Mouse (Mus musculus) macrophage (primary cell): ENCODE results near the gene Fbln1. TPM values are rescaled to one million over a fixed set of nuclear protein-coding genes. Genes with fewer than 3 reads are reported as not detected.

Source experiments
- H3K27ac ChIP-seq: fragments of 350-480 bp; formaldehyde crosslinking; 2 replicates; pipeline ENCODE4 v1.9.0; 2021
- H3K36me3 ChIP-seq: fragments of 350-480 bp; formaldehyde crosslinking; 2 replicates; pipeline ENCODE4 v1.9.0; 2021; ENCODE audit errors: inconsistent target
- H3K4me3 ChIP-seq: fragments of 350-480 bp; formaldehyde crosslinking; 2 replicates; pipeline ENCODE4 v1.9.0; 2021; ENCODE audit errors: inconsistent target
- H3K79me2 ChIP-seq: fragments of 350-480 bp; formaldehyde crosslinking; 2 replicates; pipeline ENCODE4 v1.9.0; 2021; ENCODE audit errors: inconsistent target
- WGBS: methylation state at CpG from one replicate; pipeline ENCODE4 v1.1.7; 2026; ENCODE audit warnings: inconsistent platforms; ENCODE audit not compliant: missing documents; 5-methylcytosine and 5-hydroxymethylcytosine counted together
- polyA plus RNA-seq: library from polyadenylated mRNA; stranded (reverse); fragments of 250-400 nt; gene quantifications from 3 replicates; pipeline ENCODE4 v1.2.4, GENCODE M21; 2018; ENCODE audit warnings: inconsistent platforms

The Fbln1 gene
- polyA plus RNA-seq, 1 experiment from 2014 or later: not detected

DNA sequence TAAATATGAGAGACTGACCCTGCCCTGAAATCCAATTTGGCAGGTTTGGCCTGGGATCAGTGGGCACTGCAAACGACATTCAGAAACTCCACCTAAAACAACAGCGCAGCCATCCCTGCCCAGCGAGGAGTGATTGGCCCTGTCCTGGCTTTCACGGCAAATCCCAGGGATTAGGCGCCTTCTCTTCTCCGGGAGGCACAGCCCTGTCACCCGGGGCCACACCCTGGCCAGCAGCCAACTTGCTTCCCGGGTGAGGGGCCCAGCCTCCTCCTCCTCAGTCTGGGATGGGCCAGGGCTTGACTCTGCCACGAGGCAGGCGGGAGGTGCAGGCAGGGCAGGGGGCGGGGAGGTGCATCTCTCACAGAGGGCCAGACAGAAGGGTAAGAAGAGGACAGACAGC, 67.2 kb downstream of the Fbln1 start:
- Histone ChIP-seq H3K27ac (no peak overlapping the region), H3K4me3 (no peak overlapping the region), H3K79me2 (no peaks in the 10 kb centered on the region), H3K36me3 (no peaks in the 10 kb centered on the region)
- WGBS: 70% methylated on average over 11 of the region's 11 CpGs

DNA sequence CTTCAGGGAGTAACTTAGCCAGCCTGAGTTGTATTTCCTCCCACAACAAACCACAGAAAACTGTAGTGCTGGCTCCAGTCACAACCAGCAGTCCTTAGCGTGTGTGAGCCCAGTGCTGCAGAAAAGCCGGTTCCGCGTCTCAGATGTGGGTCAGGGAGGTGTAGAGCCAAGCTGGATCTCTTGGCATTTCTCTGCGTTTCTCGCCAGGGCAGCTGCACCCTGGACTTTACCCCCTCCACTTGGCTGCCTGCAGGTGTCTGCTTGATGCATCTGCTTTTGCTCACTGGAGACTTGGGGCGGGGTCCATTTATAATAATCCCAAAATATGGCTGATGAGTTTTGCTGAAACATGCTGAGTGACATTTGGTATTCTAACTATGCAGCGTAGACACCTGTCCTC, 71.5 kb downstream of the Fbln1 start:
- Histone ChIP-seq H3K36me3 (no peaks in the 10 kb centered on the region), H3K27ac (no peak overlapping the region), H3K4me3 (no peak overlapping the region), H3K79me2 (no peaks in the 10 kb centered on the region)
- WGBS: 98% methylated on average over 6 of the region's 8 CpGs

DNA sequence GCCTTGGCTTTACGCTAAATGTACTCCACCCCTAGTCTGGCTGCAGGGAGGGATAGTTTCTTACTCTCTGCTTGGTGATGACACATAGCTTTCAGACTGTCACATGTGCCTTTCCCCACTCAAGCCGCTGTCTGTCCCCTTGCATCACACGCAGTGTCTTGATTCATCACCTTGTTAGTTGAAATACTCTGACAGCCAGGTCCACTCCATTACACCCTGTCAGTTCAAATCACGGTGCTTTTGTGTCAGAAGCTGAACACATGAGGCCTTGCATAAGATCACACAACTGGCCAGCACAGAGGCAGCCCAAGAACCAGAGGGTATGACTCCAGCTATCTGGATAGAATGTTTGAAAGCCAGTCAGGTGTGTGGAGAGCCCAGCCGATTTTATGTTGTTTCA, 73.2 kb downstream of the Fbln1 start:
- 92% methylated on average over 5 of the region's 5 CpGs for WGBS
- H3K4me3 ChIP-seq: no peak overlapping the region
- no peak overlapping the region for H3K27ac ChIP-seq
- no peaks in the 10 kb centered on the region for H3K79me2 ChIP-seq
- H3K36me3 ChIP-seq: no peaks in the 10 kb centered on the region

DNA sequence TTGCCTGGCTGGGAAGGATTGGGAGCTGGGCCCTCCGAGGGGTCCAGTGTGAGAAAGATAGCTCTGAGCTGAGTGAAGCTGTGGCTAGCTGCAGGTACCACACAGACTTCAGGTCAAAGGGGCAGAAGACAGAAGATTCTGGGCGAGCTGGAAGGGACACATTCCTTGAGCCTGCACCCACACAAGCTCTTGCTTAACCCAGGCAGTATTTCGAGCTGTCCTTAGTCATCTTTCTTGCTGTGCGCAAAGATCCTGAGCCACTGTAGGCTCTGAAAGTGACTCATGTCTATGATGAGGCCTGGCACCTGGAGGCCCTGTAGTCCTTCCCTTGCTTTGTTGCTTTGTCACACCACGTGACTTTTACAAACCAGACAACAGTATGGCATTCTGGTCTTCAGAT, 76.3 kb downstream of the Fbln1 start:
- H3K79me2 ChIP-seq: no peaks in the 10 kb centered on the region
- WGBS: 89% methylated on average over 5 of the region's 5 CpGs
- H3K4me3 ChIP-seq: no peak overlapping the region
- H3K36me3 ChIP-seq: no peaks in the 10 kb centered on the region
- H3K27ac ChIP-seq: no peak overlapping the region

DNA sequence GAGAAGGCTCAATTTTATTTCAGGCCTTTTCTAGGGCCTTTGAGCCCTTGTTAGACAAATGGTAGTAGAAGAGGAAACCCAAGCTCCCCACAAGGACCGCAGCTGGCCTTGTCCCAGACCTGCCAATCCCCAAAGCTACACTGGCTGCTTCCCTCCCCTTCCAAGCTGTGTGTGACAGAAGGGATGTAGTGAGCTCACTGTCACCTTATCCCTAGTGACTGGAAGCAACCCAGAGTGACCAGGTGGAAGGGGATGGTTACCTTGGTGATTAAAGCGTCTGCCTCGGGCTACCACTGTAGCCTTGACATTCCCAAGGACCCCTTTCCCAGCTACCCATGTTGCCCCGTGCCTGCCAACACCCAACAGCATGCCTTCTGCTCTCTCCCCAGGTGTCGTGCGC, 78.9 kb downstream of the Fbln1 start:
- H3K4me3 ChIP-seq: no peak overlapping the region
- no peak overlapping the region for H3K27ac ChIP-seq
- 93% methylated on average over 6 of the region's 6 CpGs for WGBS
- H3K79me2 ChIP-seq: no peaks in the 10 kb centered on the region
- no peaks in the 10 kb centered on the region for H3K36me3 ChIP-seq

DNA sequence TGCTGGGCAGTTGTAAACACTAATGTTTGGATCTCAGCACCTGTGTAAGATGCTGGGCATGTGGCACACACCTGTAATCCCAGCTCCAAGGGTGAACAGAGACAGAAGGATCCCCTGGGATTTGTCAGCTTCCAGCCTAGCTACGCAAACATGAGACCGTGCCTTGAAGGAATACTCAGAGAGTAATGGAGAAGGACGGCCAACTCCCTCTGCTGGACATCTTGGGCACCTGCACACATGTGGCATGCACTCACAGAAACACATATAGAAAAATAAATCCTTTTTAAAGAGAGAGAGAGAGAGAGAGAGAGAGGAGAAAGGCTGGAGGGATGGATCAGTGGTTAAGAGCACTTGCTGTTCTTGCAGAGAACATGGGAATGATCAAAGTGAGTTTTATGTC, 88.9 kb downstream of the Fbln1 start:
- 88% methylated on average over 3 of the region's 3 CpGs for WGBS
- H3K36me3 ChIP-seq: no peaks in the 10 kb centered on the region
- no peak overlapping the region for H3K4me3 ChIP-seq
- H3K27ac ChIP-seq: no peak overlapping the region
- H3K79me2 ChIP-seq: no peaks in the 10 kb centered on the region

DNA sequence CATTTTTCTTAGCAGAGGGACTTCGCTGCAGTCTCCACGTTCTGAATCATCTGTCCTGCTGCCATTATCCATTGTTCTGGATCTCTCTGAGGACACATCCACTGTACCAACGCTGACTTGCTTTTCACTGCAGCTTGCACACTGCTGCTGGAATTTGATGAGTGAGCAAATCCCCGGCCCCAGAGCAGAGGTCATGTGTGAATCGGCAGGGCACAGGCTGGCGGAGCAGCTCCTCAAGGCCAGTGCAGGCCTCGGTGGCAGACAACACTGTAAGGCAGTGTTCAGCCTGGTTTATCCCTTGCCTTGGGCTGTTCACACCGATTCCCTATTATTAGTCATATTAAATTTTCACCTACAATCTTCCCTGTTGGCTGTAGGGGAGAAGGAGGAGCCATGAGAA, 89.8 kb downstream of the Fbln1 start:
- no peaks in the 10 kb centered on the region for H3K36me3 ChIP-seq
- no peak overlapping the region for H3K27ac ChIP-seq
- no peak overlapping the region for H3K4me3 ChIP-seq
- no peaks in the 10 kb centered on the region for H3K79me2 ChIP-seq
- WGBS: 92% methylated on average over 8 of the region's 8 CpGs

DNA sequence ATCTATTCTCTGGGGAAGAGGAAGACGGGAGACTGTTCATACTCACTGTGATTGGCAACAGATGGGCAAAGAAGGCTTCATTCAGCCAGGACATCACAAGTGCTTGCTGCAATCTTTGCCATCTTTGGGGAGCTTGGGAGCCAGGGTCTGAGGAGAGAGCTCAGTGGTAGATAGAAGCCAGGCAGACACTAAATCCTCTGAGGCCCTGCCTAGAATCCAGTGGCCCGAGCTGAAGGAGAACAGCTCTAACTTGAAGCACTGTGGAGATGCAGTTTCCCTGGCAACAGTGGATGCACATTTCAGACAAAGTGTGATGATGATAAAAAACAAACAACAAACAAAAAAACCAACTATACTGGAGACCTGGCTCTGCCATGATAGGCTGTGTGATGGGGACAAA, 90.2 kb downstream of the Fbln1 start:
- 72% methylated on average over 2 of the region's 2 CpGs for WGBS

DNA sequence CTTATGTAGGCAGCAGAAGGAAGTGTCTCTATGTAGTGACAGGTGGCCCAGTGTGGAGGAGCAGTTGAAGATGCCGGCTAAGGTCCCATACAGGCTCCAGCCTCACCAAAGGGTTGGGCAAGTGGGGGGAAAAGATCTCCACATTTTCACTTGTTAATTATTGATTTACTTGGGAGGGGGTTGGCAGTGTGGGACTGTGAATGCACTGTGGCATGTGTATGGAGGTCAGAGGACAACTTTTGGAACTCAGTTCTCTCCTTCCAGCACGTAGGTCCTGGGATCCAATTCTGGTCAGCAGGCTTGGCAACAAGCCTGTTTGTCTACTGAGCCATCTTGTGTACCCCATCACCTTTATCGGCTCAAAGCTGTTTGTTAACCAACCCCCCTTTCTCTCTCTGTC, 90.8 kb downstream of the Fbln1 start:
- no peak overlapping the region for H3K27ac ChIP-seq
- 82% methylated on average over 3 of the region's 3 CpGs for WGBS
- H3K36me3 ChIP-seq: no peaks in the 10 kb centered on the region
- no peaks in the 10 kb centered on the region for H3K79me2 ChIP-seq
- H3K4me3 ChIP-seq: no peak overlapping the region

More for the DNA sequence above, 90.2 kb downstream of the Fbln1 start:
- Histone ChIP-seq H3K36me3 (no peaks in the 10 kb centered on the region), H3K4me3 (no peak overlapping the region), H3K27ac (no peak overlapping the region), H3K79me2 (no peaks in the 10 kb centered on the region)

DNA sequence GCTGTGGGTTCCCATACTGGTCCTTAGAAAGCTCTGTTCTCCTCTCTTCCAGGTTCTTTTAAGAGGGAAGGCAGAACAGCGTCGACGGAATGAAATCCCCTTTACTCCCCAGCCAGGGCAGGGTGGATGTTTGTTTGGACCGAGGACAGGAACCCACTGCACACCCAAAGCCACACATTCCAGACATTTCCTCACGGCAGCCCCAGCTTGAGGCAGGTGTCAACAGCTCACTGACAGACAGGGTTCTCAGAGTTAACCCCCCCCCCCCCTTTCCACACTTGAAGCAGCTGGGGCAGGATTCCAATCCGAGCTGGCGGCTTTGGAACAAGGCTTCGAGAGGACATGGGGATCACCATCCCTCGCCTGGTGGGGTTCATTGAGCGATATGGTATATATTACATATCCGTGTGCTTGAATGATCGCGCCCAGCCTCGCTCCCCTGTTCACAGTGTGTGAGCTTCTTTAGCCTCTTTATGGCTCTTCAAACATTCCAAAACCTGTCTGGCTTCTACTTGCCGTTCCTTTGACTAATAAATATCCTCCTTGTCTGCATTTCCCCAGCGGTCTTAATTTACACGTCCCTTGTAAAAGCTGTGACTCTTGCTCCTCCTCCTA, 92.5 kb downstream of the Fbln1 start:
- Histone ChIP-seq H3K27ac (no peak overlapping the region), H3K4me3 (no peak overlapping the region), H3K36me3 (no peaks in the 10 kb centered on the region), H3K79me2 (no peaks in the 10 kb centered on the region)
- 69% methylated on average over 17 of the region's 17 CpGs for WGBS

DNA sequence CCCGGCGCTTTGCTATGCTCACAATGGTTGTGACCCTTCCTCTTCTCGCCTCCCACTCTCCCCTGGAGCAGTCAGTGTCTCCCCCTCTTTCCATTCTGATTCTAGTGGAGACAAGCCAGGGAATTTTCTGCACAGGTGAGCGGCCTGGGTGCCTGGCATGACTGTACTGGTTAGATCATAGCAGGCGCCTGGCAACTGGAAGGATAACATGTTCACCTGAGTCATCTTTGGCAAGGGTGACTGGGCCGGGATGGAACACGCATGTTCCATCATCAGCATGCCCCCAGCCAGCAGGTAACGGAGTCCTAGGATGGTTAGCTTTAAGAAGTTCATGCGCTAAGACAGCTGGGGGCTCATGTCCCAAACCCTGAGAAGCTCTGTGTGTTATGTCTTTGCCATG, 93.2 kb downstream of the Fbln1 start:
- no peaks in the 10 kb centered on the region for H3K36me3 ChIP-seq
- WGBS: 91% methylated on average over 9 of the region's 9 CpGs
- H3K4me3 ChIP-seq: no peak overlapping the region
- no peaks in the 10 kb centered on the region for H3K79me2 ChIP-seq
- no peak overlapping the region for H3K27ac ChIP-seq

DNA sequence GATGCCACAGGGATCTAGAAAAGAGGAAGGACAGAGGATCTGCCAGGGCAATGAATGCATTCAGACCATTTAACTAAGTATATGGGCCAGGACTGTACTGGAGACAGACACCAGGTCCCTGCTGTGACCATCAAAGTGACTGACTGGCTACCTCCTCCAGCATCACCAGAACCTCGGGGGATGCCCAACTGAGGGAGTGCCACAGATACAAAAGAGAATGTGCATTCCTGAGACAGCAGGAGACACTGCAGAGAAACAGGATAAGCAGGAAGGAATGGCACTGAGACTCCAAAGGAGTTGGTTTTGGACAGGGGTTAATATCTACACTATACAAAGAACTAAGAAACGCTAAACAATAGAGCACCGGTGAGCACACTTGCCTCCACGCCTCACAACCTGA, 97.5 kb downstream of the Fbln1 start:
- Histone ChIP-seq H3K27ac (no peak overlapping the region), H3K79me2 (no peaks in the 10 kb centered on the region), H3K36me3 (no peaks in the 10 kb centered on the region), H3K4me3 (no peak overlapping the region)
- WGBS: 93% methylated on average over 4 of the region's 4 CpGs

DNA sequence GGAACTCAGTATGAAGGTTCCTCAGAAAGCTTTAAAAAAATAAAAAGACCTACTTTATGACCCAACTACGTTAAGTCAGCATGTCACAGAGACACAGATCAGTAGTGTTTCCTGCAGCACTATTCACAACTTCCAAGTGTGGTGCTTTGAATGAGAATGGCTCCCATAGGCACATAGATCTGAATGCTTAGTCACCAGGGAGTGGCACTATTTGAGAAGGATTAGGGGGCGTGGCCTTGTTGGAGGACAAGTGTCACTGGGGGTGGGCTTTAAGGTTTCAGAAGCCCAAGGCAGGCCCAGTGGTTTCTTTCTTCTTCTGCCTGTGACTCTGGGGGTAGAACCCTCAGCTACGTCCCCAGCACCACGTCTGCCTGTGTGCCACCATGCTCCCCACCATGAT, 98.2 kb downstream of the Fbln1 start:
- no peaks in the 10 kb centered on the region for H3K79me2 ChIP-seq
- no peak overlapping the region for H3K27ac ChIP-seq
- WGBS: 90% methylated on average over 4 of the region's 4 CpGs

DNA sequence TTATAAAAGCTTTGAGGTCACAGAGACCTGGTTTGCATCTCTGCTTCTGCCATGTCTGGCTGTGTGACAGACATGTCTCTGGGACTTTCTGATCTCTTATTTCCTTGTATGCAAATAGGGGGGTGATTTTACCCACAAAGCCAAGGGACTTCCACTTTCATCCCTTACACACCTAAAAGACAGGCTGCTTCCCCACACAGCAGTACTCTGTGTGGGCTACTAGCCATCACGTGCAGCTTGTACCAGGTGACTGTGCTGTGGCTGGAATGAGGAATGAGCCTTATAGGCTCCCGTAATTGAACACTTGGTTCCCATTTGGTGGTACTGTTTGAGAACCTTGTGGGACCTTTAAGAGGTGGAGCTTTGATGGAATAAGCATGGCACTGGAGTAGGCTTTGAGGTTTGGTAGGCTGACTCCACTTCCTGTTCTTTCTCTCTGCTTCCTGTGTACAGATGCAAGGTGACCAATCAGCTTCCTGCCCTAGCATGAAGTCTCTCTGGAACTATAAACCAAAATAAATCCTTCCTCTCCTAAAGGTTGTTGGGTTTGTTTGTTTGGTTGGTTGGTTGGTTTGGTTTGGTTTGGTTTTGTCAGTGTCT, 101.4 kb downstream of the Fbln1 start:
- Histone ChIP-seq H3K4me3 (no peak overlapping the region), H3K36me3 (no peaks in the 10 kb centered on the region), H3K27ac (no peak overlapping the region), H3K79me2 (no peaks in the 10 kb centered on the region)
- 100% methylated on average over 2 of the region's 2 CpGs for WGBS

More for the DNA sequence above, 98.2 kb downstream of the Fbln1 start:
- Histone ChIP-seq H3K36me3 (no peaks in the 10 kb centered on the region), H3K4me3 (no peak overlapping the region)

DNA sequence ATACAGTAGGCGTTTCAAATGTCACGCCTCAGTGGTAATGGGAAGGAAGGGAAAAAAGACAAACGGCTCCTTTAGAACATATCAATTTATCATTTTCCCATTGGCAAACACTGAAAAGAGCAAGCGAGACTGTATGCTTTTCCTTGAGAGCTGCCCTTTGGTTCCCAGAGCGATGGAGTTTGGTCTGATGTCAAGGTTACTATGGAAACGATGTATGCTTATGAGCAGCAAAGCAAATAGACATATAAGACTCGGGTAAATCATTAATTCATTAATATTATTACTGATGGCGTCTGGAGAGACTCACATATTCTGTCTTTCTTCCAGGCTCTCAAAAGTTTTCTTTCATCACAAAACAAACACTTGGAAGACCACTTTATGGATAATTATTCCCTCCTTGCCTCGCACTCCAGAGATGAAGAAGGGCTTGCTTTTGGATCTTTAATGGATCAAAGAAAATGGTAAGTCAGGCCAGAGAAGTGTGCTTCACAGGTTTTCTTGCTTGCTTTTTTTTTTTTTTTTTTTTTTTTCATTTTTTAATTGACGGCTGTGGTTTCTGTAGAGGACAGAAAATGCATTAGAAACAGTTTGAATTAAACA, 105.4 kb downstream of the Fbln1 start:
- H3K36me3 ChIP-seq: no peaks in the 10 kb centered on the region
- no peaks in the 10 kb centered on the region for H3K79me2 ChIP-seq
- 92% methylated on average over 9 of the region's 10 CpGs for WGBS
- no peak overlapping the region for H3K4me3 ChIP-seq
- H3K27ac ChIP-seq: no peak overlapping the region
